Mouse (Mus musculus) liver, adult (tissue): ENCODE results near the gene Aff3.

ENCODE experiments used
- GATA4 ChIP-seq: IDR thresholded peaks from 2 replicates; pipeline ENCODE4 v1.6.1; 2014; ENCODE audit warnings: mild to moderate bottlenecking, low read length; ENCODE audit not compliant: insufficient replicate concordance

The Aff3 gene

GRCm38 (mm10) chr1:38307821-38308704, 356.7 kb downstream of the Aff3 start:
- no peak for TF ChIP-seq GATA4

GRCm38 (mm10) chr1:38307234-38307633, 357.5 kb downstream of the Aff3 start:
- no peak for TF ChIP-seq GATA4

- TF ChIP-seq GATA4: no peak
These were observed 358.6 kb downstream of the Aff3 start for GRCm38 (mm10) chr1:38306146-38306545.

- no peak for TF ChIP-seq GATA4
These were observed 360.4 kb downstream of the Aff3 start for GRCm38 (mm10) chr1:38304376-38304775.

DNA sequence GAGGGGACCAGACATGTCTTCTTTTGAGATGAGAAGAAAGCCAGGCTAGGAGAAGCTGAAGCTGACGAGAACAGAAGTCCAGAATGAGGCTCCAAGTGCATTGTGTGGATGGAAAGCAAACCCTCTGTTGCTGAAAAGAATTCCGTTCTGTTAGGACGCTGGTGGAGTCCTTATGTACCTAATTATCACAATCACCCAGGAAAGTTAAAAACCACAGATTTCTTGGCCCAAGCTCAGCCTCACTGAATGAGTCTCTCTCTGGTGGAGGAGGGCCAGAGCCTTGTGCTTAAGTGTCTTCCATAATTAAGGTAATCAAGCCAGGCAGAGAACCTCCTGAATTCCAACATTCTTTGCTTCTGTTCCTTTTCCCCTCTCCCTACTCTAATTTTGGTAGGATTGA, 366.5 kb downstream of the Aff3 start:
- TF ChIP-seq GATA4: no peak

DNA sequence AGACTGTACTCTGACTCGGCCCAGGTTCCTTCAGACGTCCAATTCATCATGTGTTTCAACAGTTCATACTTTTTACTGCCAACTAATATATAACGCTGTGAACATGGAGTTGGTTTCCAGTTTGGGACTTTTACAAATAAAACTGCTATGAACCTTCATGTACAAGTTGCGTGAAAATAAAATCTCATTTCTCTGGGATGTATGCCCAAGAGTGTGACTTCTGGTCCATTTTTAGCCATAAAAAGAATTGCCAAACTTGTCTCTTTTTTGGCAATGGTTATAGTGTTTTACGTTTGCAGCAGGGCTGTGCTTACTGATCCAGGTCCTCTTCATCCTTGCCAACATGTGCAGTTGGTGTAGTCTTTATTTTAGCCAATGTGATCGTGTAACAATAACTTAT, 369.8 kb downstream of the Aff3 start:
- TF ChIP-seq GATA4: no peak

- no peak for TF ChIP-seq GATA4
These were observed 370.4 kb downstream of the Aff3 start for GRCm38 (mm10) chr1:38294336-38294695.

GRCm38 (mm10) chr1:38293671-38294335, 371.0 kb downstream of the Aff3 start:
- no peak for TF ChIP-seq GATA4

DNA sequence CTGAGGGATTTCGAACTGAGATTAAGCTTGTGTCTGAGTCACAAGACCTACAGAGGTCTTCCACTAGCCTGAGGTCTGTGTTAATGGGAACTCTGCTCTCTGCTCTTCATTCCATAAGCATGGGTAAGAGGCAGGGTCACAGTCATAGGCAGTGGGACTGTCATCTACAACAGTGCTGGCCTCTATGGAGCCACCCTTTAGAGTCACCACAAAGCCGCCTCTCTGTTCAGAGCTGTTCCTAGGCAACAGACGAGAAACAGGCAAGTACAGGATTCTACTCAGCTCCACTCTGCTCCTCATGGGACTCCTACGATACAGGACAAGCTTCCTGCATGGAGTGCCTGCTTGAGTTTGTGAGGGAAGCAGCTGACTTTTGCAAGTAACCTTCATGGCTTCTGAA, 371.9 kb downstream of the Aff3 start:
- TF ChIP-seq GATA4: no peak

DNA sequence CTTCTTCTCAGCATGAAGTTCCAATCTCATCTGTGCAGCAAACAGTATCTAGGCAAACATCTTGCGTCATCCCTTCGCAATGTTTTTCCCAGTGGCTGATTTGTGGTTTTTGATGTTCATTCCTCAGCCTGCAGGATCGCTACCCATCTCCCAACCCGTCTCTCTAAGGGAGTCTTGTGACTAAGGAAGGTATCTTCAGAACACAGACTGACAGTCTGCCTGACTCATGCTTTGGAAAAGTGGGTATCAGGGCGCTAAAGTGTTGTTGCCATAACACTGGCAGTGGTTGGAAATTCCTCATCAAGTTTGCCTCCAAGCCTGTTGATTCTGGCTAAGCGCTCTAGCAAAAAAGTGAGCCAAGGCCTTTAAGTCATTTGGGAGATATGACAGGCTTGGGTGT, 372.8 kb downstream of the Aff3 start:
- TF ChIP-seq GATA4: no peak

DNA sequence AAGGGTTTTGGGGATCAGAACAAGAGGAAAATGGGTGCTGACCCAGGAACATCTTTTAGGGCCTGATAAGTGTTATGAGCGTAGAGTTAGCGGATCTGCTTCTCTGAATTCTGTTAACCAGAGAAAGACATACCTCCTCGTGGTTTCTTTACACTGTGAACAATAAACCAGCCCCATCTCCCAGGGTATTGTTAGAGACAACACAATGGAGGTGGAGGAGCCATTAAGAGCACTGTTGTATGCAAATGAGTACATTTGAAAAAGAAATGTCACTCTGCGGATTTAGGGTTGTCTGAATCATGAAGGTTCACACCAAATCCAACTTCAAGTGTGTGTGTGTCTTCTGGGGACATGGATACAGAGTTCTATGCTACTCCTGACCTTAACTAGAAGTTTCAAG, 373.3 kb downstream of the Aff3 start:
- no peak for TF ChIP-seq GATA4

DNA sequence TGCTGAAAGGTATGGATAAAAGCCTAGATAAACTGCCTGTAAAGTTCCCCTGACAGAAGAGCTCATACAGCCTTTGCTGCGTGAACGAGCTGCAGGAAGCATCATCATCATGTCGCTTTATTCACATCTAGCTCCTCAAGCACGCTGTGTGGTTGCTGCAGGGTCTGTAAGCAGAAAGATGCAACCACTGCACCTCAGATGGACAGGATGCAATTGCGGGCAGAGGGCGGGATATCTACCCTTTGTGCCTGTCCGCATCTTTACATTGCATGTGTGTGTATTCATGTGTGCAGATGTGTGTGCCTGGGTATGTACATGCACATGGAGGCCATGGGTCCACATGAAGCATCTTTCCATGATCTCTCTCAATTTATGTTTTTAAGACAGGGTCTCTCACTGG, 373.9 kb downstream of the Aff3 start:
- TF ChIP-seq GATA4: no peak

- TF ChIP-seq GATA4: no peak
These were observed 374.9 kb downstream of the Aff3 start for GRCm38 (mm10) chr1:38289891-38290290.

DNA sequence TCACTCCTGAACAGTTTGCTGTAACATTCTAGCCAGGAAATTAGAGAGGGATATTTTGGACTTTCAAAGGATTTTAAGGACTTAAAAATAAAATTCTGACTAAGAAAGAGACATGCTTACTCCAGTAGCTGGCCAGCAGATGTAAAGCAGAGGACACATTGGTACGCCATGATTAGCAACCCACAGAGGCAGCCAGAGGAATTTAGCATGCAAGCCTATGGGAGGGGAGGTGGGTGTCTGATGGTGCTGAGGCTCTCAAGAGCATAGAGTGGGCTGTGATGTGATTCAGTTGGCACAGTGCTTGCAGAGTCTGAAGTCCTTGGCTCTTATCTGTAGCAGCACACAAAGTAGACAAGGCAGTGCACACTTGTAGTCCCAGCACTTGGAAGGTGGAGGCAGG, 376.0 kb downstream of the Aff3 start:
- no peak for TF ChIP-seq GATA4

- no peak for TF ChIP-seq GATA4
These were observed 378.2 kb downstream of the Aff3 start for GRCm38 (mm10) chr1:38286551-38286950.

GRCm38 (mm10) chr1:38280549-38280948, 384.2 kb downstream of the Aff3 start:
- TF ChIP-seq GATA4: no peak

DNA sequence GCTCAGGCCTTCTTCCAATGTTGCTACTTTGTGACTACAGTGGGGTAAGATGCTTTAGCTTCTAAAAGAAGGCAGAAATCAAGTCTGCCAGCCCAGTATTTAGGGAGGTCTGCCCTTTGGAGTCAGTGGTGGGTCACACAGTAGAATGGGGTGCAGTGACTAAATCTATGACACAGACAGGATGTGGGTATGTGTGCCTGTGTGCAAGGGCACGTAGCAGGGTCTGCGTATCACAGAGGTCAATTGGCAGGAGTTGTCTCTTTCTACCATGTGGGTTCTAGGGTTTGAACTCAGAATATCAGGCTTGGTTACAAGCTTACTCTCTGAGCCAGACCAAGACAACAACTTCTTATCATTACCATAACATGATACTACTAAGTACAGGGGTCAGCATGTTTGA, 393.4 kb downstream of the Aff3 start:
- TF ChIP-seq GATA4: no peak
